Mouse (Mus musculus): ENCODE data around the gene Erp27. TPM values are rescaled to one million over a fixed set of nuclear protein-coding genes. Genes with fewer than 3 reads are reported as not detected.

Gene Erp27
- total and polyA plus RNA-seq, 3 experiments: 0.55 to 1.9 TPM; not detected in 1

GRCm38 (mm10) chr6:136894532-136895339 is 27.2 kb downstream of the Erp27 start:
- Histone ChIP-seq H3K4me3 (replicated peaks in 1 of 3; ENCODE audit: low read depth in 2 of 3, low read length in 2 of 3, poor library complexity in 1 of 3) (no peak overlapping the region), H3K4me1 (ENCODE audit: control insufficient read depth in 1 of 2, insufficient read depth in 2 of 2) (peaks cover 0 to 8% of the 10 kb centered on the region in 2 experiments; a peak in 2 of 4 replicates), H3K9me3 (replicated peaks; ENCODE audit: low read length) (no peaks in the 10 kb centered on the region), H3K36me3 (replicated peaks in 1 of 2; ENCODE audit: control insufficient read depth in 1 of 2, insufficient read depth in 1 of 2, low read length in 1 of 2) (no peaks in the 10 kb centered on the region), H3K27ac (ENCODE audit: insufficient read depth, low read depth) (no peak overlapping the region), H3K27me3 (replicated peaks) (no peaks in the 10 kb centered on the region), H3K9ac (ENCODE audit: insufficient read depth, low read depth) (no peak overlapping the region), H3K4me2 (ENCODE audit: insufficient read depth, low read depth, poor library complexity, severe bottlenecking) (no peak overlapping the region), H3K79me2 (replicated peaks; ENCODE audit: control insufficient read depth, extremely low read depth, insufficient read depth, poor library complexity, severe bottlenecking) (no peaks in the 10 kb centered on the region)
- dilution Hi-C loops (cut with MboI; ENCODE audit: extremely low pct_ligation_motif_present, extremely low pct_unique_long_range_greater_than_20kb, low sequenced_read_pairs): no loop called here
- no peak for TF ChIP-seq MAX (IDR thresholded peaks at IDR 0.05; ENCODE audit: low read length)
- no peak for TF ChIP-seq BHLHE40 (IDR thresholded peaks at IDR 0.05; ENCODE audit: low read depth, low read length)
- no peak for TF ChIP-seq RCOR1 (conservative IDR thresholded peaks at IDR 0.05; ENCODE audit: low read depth, low read length)
- no peak for TF ChIP-seq MYC (IDR thresholded peaks at IDR 0.05; ENCODE audit: low read depth, low read length)
- no peak for TF ChIP-seq UBTF (IDR thresholded peaks at IDR 0.05; ENCODE audit: low read depth, low read length)
- TF ChIP-seq ZKSCAN1 (IDR thresholded peaks at IDR 0.05; ENCODE audit: borderline replicate concordance, low read depth, low read length): no peak
- no peak for TF ChIP-seq JUND (conservative IDR thresholded peaks at IDR 0.05; ENCODE audit: low read depth, low read length)
- no peak for TF ChIP-seq JUN (IDR thresholded peaks at IDR 0.05; ENCODE audit: insufficient read depth, low read depth, low read length)
- TF ChIP-seq TCF12 (IDR thresholded peaks at IDR 0.05; ENCODE audit: low read depth, low read length): no peak
- no peak for TF ChIP-seq POLR2AphosphoS2 (IDR thresholded peaks at IDR 0.05; ENCODE audit: low read depth, low read length)
- no peak for TF ChIP-seq ELF1 (IDR thresholded peaks at IDR 0.05; ENCODE audit: low read depth, low read length)
- no peak for TF ChIP-seq MXI1 (IDR thresholded peaks at IDR 0.05; ENCODE audit: low read depth, low read length)
- no peak for TF ChIP-seq GABPA (IDR thresholded peaks at IDR 0.05; ENCODE audit: insufficient replicate concordance, low read depth, low read length)
- no peak for TF ChIP-seq ETS1 (conservative IDR thresholded peaks at IDR 0.05; ENCODE audit: low read depth, low read length)
- no peak for TF ChIP-seq POLR2A (IDR thresholded peaks at IDR 0.05; ENCODE audit: low read depth, low read length)
- no peak for TF ChIP-seq MAFK (IDR thresholded peaks at IDR 0.05; ENCODE audit: insufficient replicate concordance, low read length)
- no peak for TF ChIP-seq ZMIZ1 (IDR thresholded peaks at IDR 0.05; ENCODE audit: low read depth, low read length)
- TF ChIP-seq CHD2 (IDR thresholded peaks at IDR 0.05; ENCODE audit: low read length): no peak
- in situ Hi-C loops (cut with MboI; ENCODE audit: low pct_ligation_motif_present, low pct_unique_long_range_greater_than_20kb, low sequenced_read_pairs): no loop called here
- no peak for DNase-seq (ENCODE audit: extremely low read depth)

- Histone ChIP-seq H3K4me2 (ENCODE audit: insufficient read depth, low read depth, poor library complexity, severe bottlenecking) (no peak overlapping the region), H3K4me3 (replicated peaks in 1 of 3; ENCODE audit: low read depth in 2 of 3, low read length in 2 of 3, poor library complexity in 1 of 3) (no peak overlapping the region), H3K27me3 (replicated peaks) (no peaks in the 10 kb centered on the region), H3K4me1 (ENCODE audit: control insufficient read depth in 1 of 2, insufficient read depth in 2 of 2) (no peaks in the 10 kb centered on the region), H3K36me3 (replicated peaks in 1 of 2; ENCODE audit: control insufficient read depth in 1 of 2, insufficient read depth in 1 of 2, low read length in 1 of 2) (peaks cover 0 to 7% of the 10 kb centered on the region in 2 experiments), H3K9me3 (replicated peaks; ENCODE audit: low read length) (no peaks in the 10 kb centered on the region), H3K9ac (ENCODE audit: insufficient read depth, low read depth) (no peak overlapping the region), H3K27ac (ENCODE audit: insufficient read depth, low read depth) (no peak overlapping the region), H3K79me2 (replicated peaks; ENCODE audit: control insufficient read depth, extremely low read depth, insufficient read depth, poor library complexity, severe bottlenecking) (no peaks in the 10 kb centered on the region)
- DNase-seq (ENCODE audit: extremely low read depth): no peak
- dilution Hi-C loops (cut with MboI; ENCODE audit: extremely low pct_ligation_motif_present, extremely low pct_unique_long_range_greater_than_20kb, low sequenced_read_pairs): no loop called here
- in situ Hi-C loops (cut with MboI; ENCODE audit: low pct_ligation_motif_present, low pct_unique_long_range_greater_than_20kb, low sequenced_read_pairs): no loop called here
- no peak for TF ChIP-seq RCOR1 (conservative IDR thresholded peaks at IDR 0.05; ENCODE audit: low read depth, low read length)
Observed at GRCm38 (mm10) chr6:136892002-136892401, 30.0 kb downstream of the Erp27 start.

Measured in CH12.LX (cell line).